Mouse (Mus musculus): ENCODE results near the gene Ssr2. TPM values are rescaled to one million over a fixed set of nuclear protein-coding genes. Genes with fewer than 3 reads are reported as not detected.
A peak's percentile ranks its signal among the peaks of the same experiment; 100 is the strongest.

The Ssr2 gene
- polyA plus RNA-seq, 1 experiment from 2014 or later, result 301 TPM

DNA sequence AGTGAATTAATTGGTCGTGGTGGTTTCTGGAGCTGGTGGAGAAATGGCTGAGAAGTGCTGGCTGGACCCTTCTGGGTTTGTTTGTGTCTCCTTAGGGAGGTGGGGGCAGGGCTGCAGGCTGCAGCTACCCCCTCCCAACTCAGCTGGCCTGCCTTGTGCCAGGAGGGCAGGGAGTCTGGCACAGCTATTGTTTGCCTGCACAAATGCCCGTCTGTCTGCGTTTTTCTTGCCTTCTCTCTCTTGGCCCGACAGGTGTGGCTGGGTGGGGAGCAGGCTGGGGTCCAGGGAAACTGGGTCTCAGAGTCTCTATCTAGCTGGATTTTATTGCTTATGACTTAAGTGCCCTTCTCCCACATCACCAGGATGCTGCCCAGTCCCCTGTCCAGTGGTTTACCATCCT, 48.6 kb downstream of the Ssr2 start:
- peaks cover 40% of the 10 kb centered on the region for H3K4me1 ChIP-seq (ENCODE audit: control insufficient read depth, insufficient read depth, low read length)
- peak overlapping the region; percentile 92 for H3K4me2 ChIP-seq (replicated peaks; ENCODE audit: low read depth, low read length)
- peak overlapping the region; percentile 99 for H3K27ac ChIP-seq (ENCODE audit: low read length)
- ATAC-seq (ENCODE audit: insufficient number of reproducible peaks, insufficient read depth, low FRiP score, low read depth), result no peak
- H3K9ac ChIP-seq (replicated peaks; ENCODE audit: low read depth, low read length), result peak overlapping the region; percentile 96
- WGBS, result 21% methylated on average over 4 of the region's 4 CpGs
- peak overlapping the region; percentile 95 for H3K4me3 ChIP-seq (ENCODE audit: low read depth, low read length)
- no peaks in the 10 kb centered on the region for H3K9me3 ChIP-seq (ENCODE audit: control insufficient read depth, low read depth, low read length)
- no peaks in the 10 kb centered on the region for H3K27me3 ChIP-seq (ENCODE audit: control insufficient read depth, insufficient read depth, low read length)
- peaks cover 18% of the 10 kb centered on the region for H3K36me3 ChIP-seq (ENCODE audit: control insufficient read depth, insufficient read depth, low read length)

GRCm38 (mm10) chr3:88624951-88625350, 49.3 kb downstream of the Ssr2 start:
- Histone ChIP-seq H3K27ac (ENCODE audit: low read length) (peak overlapping the region; percentile 99), H3K4me3 (ENCODE audit: low read depth, low read length) (peak overlapping the region; percentile 95; the same call in 1 of the 2 replicates), H3K4me1 (ENCODE audit: control insufficient read depth, insufficient read depth, low read length) (peaks cover 40% of the 10 kb centered on the region), H3K27me3 (ENCODE audit: control insufficient read depth, insufficient read depth, low read length) (no peaks in the 10 kb centered on the region), H3K4me2 (replicated peaks; ENCODE audit: low read depth, low read length) (peak overlapping the region; percentile 92), H3K9me3 (ENCODE audit: control insufficient read depth, low read depth, low read length) (no peaks in the 10 kb centered on the region), H3K9ac (replicated peaks; ENCODE audit: low read depth, low read length) (peak overlapping the region; percentile 96), H3K36me3 (ENCODE audit: control insufficient read depth, insufficient read depth, low read length) (peaks cover 24% of the 10 kb centered on the region)
- ATAC-seq (ENCODE audit: insufficient number of reproducible peaks, insufficient read depth, low FRiP score, low read depth), result no peak
- 28% methylated on average over 2 of the region's 2 CpGs for WGBS

GRCm38 (mm10) chr3:88625531-88625930, 49.9 kb downstream of the Ssr2 start:
- peaks cover 30% of the 10 kb centered on the region for H3K36me3 ChIP-seq (ENCODE audit: control insufficient read depth, insufficient read depth, low read length)
- H3K27me3 ChIP-seq (ENCODE audit: control insufficient read depth, insufficient read depth, low read length), result no peaks in the 10 kb centered on the region
- no peak overlapping the region for H3K4me2 ChIP-seq (replicated peaks; ENCODE audit: low read depth, low read length)
- H3K9me3 ChIP-seq (ENCODE audit: control insufficient read depth, low read depth, low read length), result no peaks in the 10 kb centered on the region
- peaks cover 36% of the 10 kb centered on the region for H3K4me1 ChIP-seq (ENCODE audit: control insufficient read depth, insufficient read depth, low read length)
- H3K9ac ChIP-seq (replicated peaks; ENCODE audit: low read depth, low read length), result no peak overlapping the region
- 86% methylated on average over 7 of the region's 7 CpGs for WGBS
- no peak for ATAC-seq (ENCODE audit: insufficient number of reproducible peaks, insufficient read depth, low FRiP score, low read depth)
- no peak overlapping the region for H3K4me3 ChIP-seq (ENCODE audit: low read depth, low read length)
- no peak overlapping the region for H3K27ac ChIP-seq (ENCODE audit: low read length)

DNA sequence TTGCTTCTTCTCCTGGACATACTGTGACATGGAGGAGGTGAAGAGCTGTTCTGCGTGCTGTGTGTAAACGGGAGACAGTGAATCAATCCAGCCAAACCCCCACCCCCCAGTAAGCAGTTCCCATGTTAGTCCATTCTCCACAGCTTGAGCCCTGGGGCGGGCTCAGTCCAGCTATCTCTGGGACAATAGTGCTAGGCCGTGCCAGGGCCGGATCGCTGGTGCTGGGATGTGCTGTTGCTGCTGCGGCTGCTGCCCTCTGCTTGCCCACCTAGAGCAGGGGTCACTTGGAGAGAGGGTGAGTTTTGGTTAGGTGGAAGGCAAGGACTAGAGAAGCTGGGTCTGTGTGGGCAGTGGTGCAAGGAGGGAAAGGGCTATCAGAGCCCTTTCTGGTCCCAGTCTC, 50.6 kb downstream of the Ssr2 start:
- no peak overlapping the region for H3K27ac ChIP-seq (ENCODE audit: low read length)
- no peak overlapping the region for H3K4me3 ChIP-seq (ENCODE audit: low read depth, low read length)
- H3K36me3 ChIP-seq (ENCODE audit: control insufficient read depth, insufficient read depth, low read length), result peaks cover 36% of the 10 kb centered on the region
- H3K4me1 ChIP-seq (ENCODE audit: control insufficient read depth, insufficient read depth, low read length), result peaks cover 36% of the 10 kb centered on the region
- no peak overlapping the region for H3K9ac ChIP-seq (replicated peaks; ENCODE audit: low read depth, low read length)
- no peak for ATAC-seq (ENCODE audit: insufficient number of reproducible peaks, insufficient read depth, low FRiP score, low read depth)
- 66% methylated on average over 7 of the region's 7 CpGs for WGBS
- H3K27me3 ChIP-seq (ENCODE audit: control insufficient read depth, insufficient read depth, low read length), result no peaks in the 10 kb centered on the region
- no peak overlapping the region for H3K4me2 ChIP-seq (replicated peaks; ENCODE audit: low read depth, low read length)
- H3K9me3 ChIP-seq (ENCODE audit: control insufficient read depth, low read depth, low read length), result no peaks in the 10 kb centered on the region

- H3K36me3 ChIP-seq (ENCODE audit: control insufficient read depth, insufficient read depth, low read length), result peaks cover 44% of the 10 kb centered on the region
- no peak for ATAC-seq (ENCODE audit: insufficient number of reproducible peaks, insufficient read depth, low FRiP score, low read depth)
- WGBS, result 62% methylated on average over 4 of the region's 4 CpGs
- no peaks in the 10 kb centered on the region for H3K27me3 ChIP-seq (ENCODE audit: control insufficient read depth, insufficient read depth, low read length)
- H3K9me3 ChIP-seq (ENCODE audit: control insufficient read depth, low read depth, low read length), result no peaks in the 10 kb centered on the region
- H3K4me1 ChIP-seq (ENCODE audit: control insufficient read depth, insufficient read depth, low read length), result peaks cover 36% of the 10 kb centered on the region
- H3K9ac ChIP-seq (replicated peaks; ENCODE audit: low read depth, low read length), result no peak overlapping the region
- no peak overlapping the region for H3K4me3 ChIP-seq (ENCODE audit: low read depth, low read length)
- no peak overlapping the region for H3K4me2 ChIP-seq (replicated peaks; ENCODE audit: low read depth, low read length)
- H3K27ac ChIP-seq (ENCODE audit: low read length), result no peak overlapping the region
Observed at GRCm38 (mm10) chr3:88627114-88627513, 51.4 kb downstream of the Ssr2 start.

DNA sequence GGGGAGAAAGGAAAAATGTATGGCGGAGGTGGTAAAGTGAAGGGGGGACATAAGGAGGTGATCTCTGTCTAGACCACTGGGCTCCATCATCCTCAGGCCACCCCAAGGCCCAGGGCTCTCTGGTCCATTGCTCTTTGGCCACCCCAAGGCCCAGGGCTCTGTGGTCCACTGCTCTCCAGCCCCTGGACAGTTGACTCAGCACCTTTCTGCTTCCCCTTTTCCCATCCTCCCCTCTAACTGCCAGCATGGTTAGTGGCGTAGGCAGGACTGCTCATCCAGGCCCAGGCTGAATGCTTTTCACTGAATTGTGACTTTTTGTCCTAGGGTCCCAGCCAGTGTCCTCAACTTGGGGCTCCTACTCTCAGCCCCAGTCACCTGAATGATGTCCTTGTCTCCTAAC, 51.9 kb downstream of the Ssr2 start:
- H3K9me3 ChIP-seq (ENCODE audit: control insufficient read depth, low read depth, low read length), result no peaks in the 10 kb centered on the region
- no peaks in the 10 kb centered on the region for H3K27me3 ChIP-seq (ENCODE audit: control insufficient read depth, insufficient read depth, low read length)
- no peak overlapping the region for H3K4me2 ChIP-seq (replicated peaks; ENCODE audit: low read depth, low read length)
- no peak overlapping the region for H3K27ac ChIP-seq (ENCODE audit: low read length)
- 90% methylated on average over 2 of the region's 2 CpGs for WGBS
- H3K9ac ChIP-seq (replicated peaks; ENCODE audit: low read depth, low read length), result no peak overlapping the region
- no peak overlapping the region for H3K4me3 ChIP-seq (ENCODE audit: low read depth, low read length)
- no peak for ATAC-seq (ENCODE audit: insufficient number of reproducible peaks, insufficient read depth, low FRiP score, low read depth)
- peaks cover 36% of the 10 kb centered on the region for H3K4me1 ChIP-seq (ENCODE audit: control insufficient read depth, insufficient read depth, low read length)
- H3K36me3 ChIP-seq (ENCODE audit: control insufficient read depth, insufficient read depth, low read length), result peaks cover 48% of the 10 kb centered on the region

GRCm38 (mm10) chr3:88628766-88629165, 53.1 kb downstream of the Ssr2 start:
- Histone ChIP-seq H3K4me1 (ENCODE audit: control insufficient read depth, insufficient read depth, low read length) (peaks cover 34% of the 10 kb centered on the region), H3K9ac (replicated peaks; ENCODE audit: low read depth, low read length) (no peak overlapping the region), H3K9me3 (ENCODE audit: control insufficient read depth, low read depth, low read length) (no peaks in the 10 kb centered on the region), H3K27me3 (ENCODE audit: control insufficient read depth, insufficient read depth, low read length) (no peaks in the 10 kb centered on the region), H3K27ac (ENCODE audit: low read length) (no peak overlapping the region), H3K4me3 (ENCODE audit: low read depth, low read length) (no peak overlapping the region), H3K4me2 (replicated peaks; ENCODE audit: low read depth, low read length) (no peak overlapping the region), H3K36me3 (ENCODE audit: control insufficient read depth, insufficient read depth, low read length) (peaks cover 60% of the 10 kb centered on the region)
- WGBS, result 63% methylated on average over 4 of the region's 4 CpGs
- ATAC-seq (ENCODE audit: insufficient number of reproducible peaks, insufficient read depth, low FRiP score, low read depth), result no peak

GRCm38 (mm10) chr3:88629244-88629643, 53.6 kb downstream of the Ssr2 start:
- H3K9ac ChIP-seq (replicated peaks; ENCODE audit: low read depth, low read length), result no peak overlapping the region
- peaks cover 65% of the 10 kb centered on the region for H3K36me3 ChIP-seq (ENCODE audit: control insufficient read depth, insufficient read depth, low read length)
- H3K27ac ChIP-seq (ENCODE audit: low read length), result no peak overlapping the region
- H3K9me3 ChIP-seq (ENCODE audit: control insufficient read depth, low read depth, low read length), result no peaks in the 10 kb centered on the region
- no peaks in the 10 kb centered on the region for H3K27me3 ChIP-seq (ENCODE audit: control insufficient read depth, insufficient read depth, low read length)
- 82% methylated on average over 13 of the region's 13 CpGs for WGBS
- ATAC-seq (ENCODE audit: insufficient number of reproducible peaks, insufficient read depth, low FRiP score, low read depth), result no peak
- no peak overlapping the region for H3K4me2 ChIP-seq (replicated peaks; ENCODE audit: low read depth, low read length)
- peaks cover 29% of the 10 kb centered on the region for H3K4me1 ChIP-seq (ENCODE audit: control insufficient read depth, insufficient read depth, low read length)
- H3K4me3 ChIP-seq (ENCODE audit: low read depth, low read length), result no peak overlapping the region

DNA sequence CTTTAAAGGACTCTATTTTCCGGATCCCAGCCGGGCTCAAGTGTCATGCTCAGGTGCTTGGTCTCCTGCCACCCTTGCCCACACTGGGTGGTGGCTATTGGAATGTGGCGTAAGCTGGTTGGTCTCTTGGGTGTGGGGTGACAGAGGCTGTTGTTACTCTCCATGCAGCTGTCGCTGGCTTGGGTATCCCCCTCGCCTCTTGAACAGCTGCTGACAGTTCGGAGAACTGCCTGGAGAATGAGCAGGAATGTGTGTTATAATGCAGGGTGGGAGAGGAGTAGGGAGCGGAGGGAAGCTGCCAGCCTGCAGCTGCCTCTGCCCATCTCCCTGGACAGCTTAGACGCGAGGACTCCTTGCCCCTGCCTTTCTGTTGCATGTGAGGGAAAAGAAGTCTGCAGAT, 54.3 kb downstream of the Ssr2 start:
- Histone ChIP-seq H3K36me3 (ENCODE audit: control insufficient read depth, insufficient read depth, low read length) (peaks cover 70% of the 10 kb centered on the region), H3K4me1 (ENCODE audit: control insufficient read depth, insufficient read depth, low read length) (peaks cover 21% of the 10 kb centered on the region), H3K4me3 (ENCODE audit: low read depth, low read length) (no peak overlapping the region), H3K27me3 (ENCODE audit: control insufficient read depth, insufficient read depth, low read length) (no peaks in the 10 kb centered on the region), H3K27ac (ENCODE audit: low read length) (no peak overlapping the region), H3K9ac (replicated peaks; ENCODE audit: low read depth, low read length) (no peak overlapping the region), H3K4me2 (replicated peaks; ENCODE audit: low read depth, low read length) (no peak overlapping the region), H3K9me3 (ENCODE audit: control insufficient read depth, low read depth, low read length) (no peaks in the 10 kb centered on the region)
- no peak for ATAC-seq (ENCODE audit: insufficient number of reproducible peaks, insufficient read depth, low FRiP score, low read depth)
- WGBS, result 83% methylated on average over 9 of the region's 9 CpGs

All from stomach, embryonic 14.5 days (tissue).